Mouse (Mus musculus) hindbrain, embryonic 15.5 days (tissue): Measurements from ENCODE around the gene Zfp109. TPM values are rescaled to one million over a fixed set of nuclear protein-coding genes. Genes with fewer than 3 reads are reported as not detected.

Experiments used
- ATAC-seq: fragments of 200-750 bp; cut with Nextera tagmentation; 2 replicates; pipeline ENCODE4 v1.8.0; 2017; ENCODE audit warnings: low read depth, moderate number of reproducible peaks, moderate TSS enrichment; ENCODE audit not compliant: low FRiP score
- H3K27ac ChIP-seq: fragments of 300-500 bp; sonication (generic); replicated peaks from 2 replicates; pipeline ENCODE4 v1.5.1; 2015; ENCODE audit warnings: mild to moderate bottlenecking, inconsistent platforms
- H3K27me3 ChIP-seq: fragments of 300-500 bp; sonication (generic); 2 replicates; pipeline ENCODE4 v1.6.1; 2015; ENCODE audit warnings: control low read depth, inconsistent platforms
- H3K36me3 ChIP-seq: fragments of 300-500 bp; sonication (generic); 2 replicates; pipeline ENCODE4 v1.6.1; 2015; ENCODE audit warnings: control low read depth, inconsistent platforms
- H3K4me1 ChIP-seq: fragments of 300-500 bp; sonication (generic); replicated peaks from 2 replicates; pipeline ENCODE4 v1.6.1; 2015; ENCODE audit warnings: control low read depth, inconsistent platforms
- H3K4me2 ChIP-seq: fragments of 300-500 bp; sonication (generic); 2 replicates; pipeline ENCODE4 v1.6.1; 2015; ENCODE audit warnings: moderate library complexity, mild to moderate bottlenecking, inconsistent platforms
- H3K4me3 ChIP-seq: fragments of 300-500 bp; sonication (generic); 2 replicates; pipeline ENCODE4 v1.5.1; 2015; ENCODE audit warnings: mild to moderate bottlenecking, inconsistent platforms
- H3K9ac ChIP-seq: fragments of 300-500 bp; sonication (generic); 2 replicates; pipeline ENCODE4 v1.6.1; 2015; ENCODE audit warnings: inconsistent platforms
- H3K9me3 ChIP-seq: fragments of 300-500 bp; sonication (generic); 2 replicates; pipeline ENCODE4 v1.6.1; 2016; ENCODE audit warnings: control low read depth, inconsistent platforms
- WGBS: fragments of 180-500 bp; shearing (Covaris S2); methylation state at CpG from one replicate; pipeline ENCODE4 v1.1.7; 2015; 5-methylcytosine and 5-hydroxymethylcytosine counted together
- polyA plus RNA-seq: library from polyadenylated mRNA; unstranded; fragments of >200 nt; fragmentation: Nextera tagmentation; extraction: Ambion mirVana; gene quantifications from 2 replicates; pipeline ENCODE4 v1.2.1, GENCODE M21; 2015

Zfp109 gene
- polyA plus RNA-seq, 1 experiment from 2014 or later: 4.5 TPM

DNA sequence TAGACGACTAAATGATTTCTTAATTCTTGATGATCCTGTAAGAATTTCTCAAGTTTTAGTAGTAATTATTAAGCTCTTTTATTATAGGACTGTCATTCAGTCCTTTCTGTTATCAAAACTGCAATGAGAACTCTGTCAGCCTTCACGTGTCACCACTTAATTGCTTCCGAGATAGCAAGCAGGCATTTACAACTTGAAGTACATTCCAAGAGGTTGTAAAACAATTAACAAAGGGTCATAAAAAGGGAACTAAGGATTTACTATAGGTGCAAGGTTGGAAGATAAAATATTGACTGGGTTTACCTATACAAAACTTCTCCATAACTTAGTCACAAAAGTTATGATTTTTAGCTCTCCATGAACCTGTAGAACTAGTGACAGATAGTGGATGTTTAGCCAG lies 44.2 kb downstream of the Zfp109 start:
- H3K9me3 ChIP-seq: no peaks in the 10 kb centered on the region
- no peak for ATAC-seq
- H3K27me3 ChIP-seq: no peaks in the 10 kb centered on the region
- no peak overlapping the region for H3K27ac ChIP-seq
- H3K4me1 ChIP-seq: no peaks in the 10 kb centered on the region
- peaks cover 32% of the 10 kb centered on the region for H3K36me3 ChIP-seq
- 86% methylated on average over 3 of the region's 3 CpGs for WGBS
- no peak overlapping the region for H3K4me2 ChIP-seq
- no peak overlapping the region for H3K9ac ChIP-seq
- no peak overlapping the region for H3K4me3 ChIP-seq

DNA sequence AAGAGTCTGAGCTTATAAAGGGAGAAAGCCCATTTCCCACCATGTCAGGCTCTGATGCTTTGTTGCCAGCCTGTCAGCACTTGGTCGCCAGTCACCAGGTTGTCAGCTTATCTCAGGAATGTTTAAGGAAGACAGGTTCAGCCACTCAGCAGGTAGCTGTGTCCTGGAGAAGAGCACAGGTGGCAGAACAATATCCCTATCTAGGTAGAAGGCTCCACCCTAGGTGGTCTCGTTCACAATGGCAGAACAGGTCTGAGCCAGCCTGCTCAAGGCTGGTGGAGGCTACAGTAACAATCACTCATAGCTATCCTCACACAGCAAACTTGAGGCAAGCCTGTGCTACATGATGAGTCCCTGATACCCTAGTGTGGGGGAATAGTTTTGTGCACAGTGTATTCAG lies 46.0 kb downstream of the Zfp109 start:
- Histone ChIP-seq H3K27me3 (no peaks in the 10 kb centered on the region), H3K4me3 (no peak overlapping the region), H3K9ac (no peak overlapping the region), H3K4me1 (no peaks in the 10 kb centered on the region), H3K36me3 (peaks cover 19% of the 10 kb centered on the region), H3K4me2 (no peak overlapping the region), H3K27ac (no peak overlapping the region), H3K9me3 (no peaks in the 10 kb centered on the region)
- ATAC-seq: no peak
- WGBS: 94% methylated on average over 2 of the region's 2 CpGs

DNA sequence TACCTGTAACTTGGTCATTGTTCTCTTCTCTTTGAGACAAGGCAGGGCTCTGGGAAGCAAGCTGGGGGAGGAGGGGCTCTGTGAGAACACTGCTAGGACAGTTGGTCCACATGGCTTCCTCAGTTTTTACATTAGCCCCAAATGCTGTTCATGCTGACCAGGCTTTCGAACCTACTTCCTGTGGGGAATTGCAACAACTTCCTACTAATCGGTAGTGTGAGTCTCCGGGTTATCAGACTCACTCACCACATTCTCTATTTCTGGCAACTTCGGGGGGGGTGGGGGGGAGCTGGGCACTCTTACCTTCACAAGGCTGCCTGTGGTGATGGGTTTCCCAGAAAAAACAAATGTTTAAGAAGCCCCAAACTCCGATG lies 47.8 kb downstream of the Zfp109 start:
- no peak overlapping the region for H3K9ac ChIP-seq

DNA sequence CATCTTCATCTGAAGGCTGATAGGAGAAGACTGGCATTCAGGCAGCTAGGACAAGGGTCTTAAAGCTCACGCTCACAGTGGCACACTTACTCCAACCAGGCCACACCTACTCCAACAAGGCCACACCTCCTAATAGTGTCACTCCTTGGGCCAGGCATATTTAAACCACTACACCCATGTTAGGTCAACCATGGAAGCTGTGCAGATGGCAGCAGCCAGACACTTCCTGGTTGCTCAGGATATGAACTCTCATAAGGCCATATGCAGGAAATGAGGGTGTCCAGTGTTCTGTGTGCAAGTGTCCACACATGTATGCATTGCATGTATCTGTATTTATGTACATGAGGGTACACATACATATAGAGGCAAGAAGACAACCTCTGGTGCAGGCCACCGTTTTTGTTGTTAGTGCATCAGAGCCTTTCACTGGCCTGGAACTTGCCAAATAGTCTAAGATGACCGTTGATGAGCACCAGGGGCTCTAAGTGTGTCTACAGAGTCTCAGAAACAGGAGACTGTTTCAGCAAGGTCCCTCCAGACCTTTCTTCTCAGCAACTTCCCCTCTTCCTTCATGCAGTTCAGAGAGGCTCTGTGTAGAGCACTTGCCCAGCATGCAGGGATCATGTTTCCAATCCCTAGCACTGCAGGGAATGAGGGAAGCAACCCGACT lies 48.3 kb downstream of the Zfp109 start:
- 73% methylated on average over 4 of the region's 4 CpGs for whole genome bisulfite sequencing
- Histone ChIP-seq H3K27me3 (no peaks in the 10 kb centered on the region), H3K4me2 (no peak overlapping the region), H3K9me3 (no peaks in the 10 kb centered on the region), H3K4me1 (no peaks in the 10 kb centered on the region), H3K4me3 (no peak overlapping the region), H3K36me3 (peaks cover 7% of the 10 kb centered on the region; the same call in 1 of the 2 replicates), H3K27ac (no peak overlapping the region), H3K9ac (no peak overlapping the region)
- no peak for ATAC-seq

More for the DNA sequence above, 47.8 kb downstream of the Zfp109 start:
- WGBS: 74% methylated on average over 5 of the region's 5 CpGs
- Histone ChIP-seq H3K36me3 (peaks cover 12% of the 10 kb centered on the region), H3K4me1 (no peaks in the 10 kb centered on the region), H3K27ac (no peak overlapping the region), H3K27me3 (no peaks in the 10 kb centered on the region), H3K9me3 (no peaks in the 10 kb centered on the region), H3K4me2 (no peak overlapping the region), H3K4me3 (no peak overlapping the region)
- ATAC-seq: no peak

DNA sequence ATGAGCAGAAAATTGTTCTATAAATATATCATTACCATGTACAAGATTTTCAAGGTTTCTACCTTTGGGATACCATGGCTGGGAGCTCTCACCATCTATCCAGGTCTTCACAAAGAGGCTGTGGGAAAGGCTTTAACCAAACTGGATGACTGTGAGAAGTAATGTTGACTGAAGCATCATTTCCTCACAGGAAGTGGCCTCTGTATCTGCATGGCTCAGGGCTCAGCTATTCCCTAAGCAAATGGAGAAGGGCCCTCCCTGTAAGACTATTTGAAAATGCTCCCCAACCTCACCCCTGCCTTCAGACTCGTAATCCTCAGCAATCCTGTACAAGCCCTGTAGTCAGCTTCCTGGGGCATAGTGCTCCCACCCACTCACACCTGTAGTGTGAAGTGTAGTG lies 49.7 kb downstream of the Zfp109 start:
- Histone ChIP-seq H3K4me3 (no peak overlapping the region), H3K36me3 (no peaks in the 10 kb centered on the region), H3K27ac (no peak overlapping the region), H3K9me3 (no peaks in the 10 kb centered on the region), H3K27me3 (no peaks in the 10 kb centered on the region), H3K4me2 (no peak overlapping the region), H3K9ac (no peak overlapping the region), H3K4me1 (no peaks in the 10 kb centered on the region)
- ATAC-seq: no peak
- 96% methylated on average over 1 of the region's 1 CpGs for WGBS

Other genes with a start within 250 kb of the Zfp109 start
- not detected in 2 replicates for gene V1rd19, start 235.9 kb downstream of the Zfp109 start, polyA plus RNA-seq
- gene Vmn1r183, start 184.3 kb downstream of the Zfp109 start, polyA plus RNA-seq: not detected in 2 replicates
- gene Zfp180, start 155.6 kb downstream of the Zfp109 start, polyA plus RNA-seq: 33.7 and 35.5 TPM in 2 replicates
- 9.8 and 11.0 TPM in 2 replicates for gene Zfp112, start 125.2 kb downstream of the Zfp109 start, polyA plus RNA-seq
- gene Zfp235, start 103.4 kb downstream of the Zfp109 start, polyA plus RNA-seq: 23.3 and 25.2 TPM in 2 replicates
- 5.0 and 5.7 TPM in 2 replicates for gene Zfp114, start 62.5 kb downstream of the Zfp109 start, polyA plus RNA-seq
- gene Zfp111, start 26.1 kb downstream of the Zfp109 start, polyA plus RNA-seq: 5.2 and 5.9 TPM in 2 replicates
- 7.0 and 7.5 TPM in 2 replicates for gene Zfp108, start 17.2 kb upstream of the Zfp109 start, polyA plus RNA-seq
- gene Zfp93, start 32.9 kb upstream of the Zfp109 start, polyA plus RNA-seq: 6.2 and 8.2 TPM in 2 replicates
- gene Zfp61, start 63.7 kb upstream of the Zfp109 start, polyA plus RNA-seq: 39.5 and 42.3 TPM in 2 replicates
- gene Zfp94, start 79.1 kb upstream of the Zfp109 start, polyA plus RNA-seq: 19.5 and 20.3 TPM in 2 replicates
- 0.23 and 0.38 TPM in 2 replicates for gene Tescl, start 96.4 kb upstream of the Zfp109 start, polyA plus RNA-seq
- not detected in 2 replicates for gene Lypd5, start 111.6 kb upstream of the Zfp109 start, polyA plus RNA-seq
- 2.3 and 2.9 TPM in 2 replicates for gene Kcnn4, start 132.7 kb upstream of the Zfp109 start, polyA plus RNA-seq
- 32.8 and 42.5 TPM in 2 replicates for gene Smg9, start 162.1 kb upstream of the Zfp109 start, polyA plus RNA-seq
- not detected in 2 replicates for gene Irgc1, start 214.7 kb upstream of the Zfp109 start, polyA plus RNA-seq
- 1.3 and 1.5 TPM in 2 replicates for gene Plaur, start 224.9 kb upstream of the Zfp109 start, polyA plus RNA-seq
- gene Cadm4, start 244.5 kb upstream of the Zfp109 start, polyA plus RNA-seq: 77.9 and 80.4 TPM in 2 replicates